Mouse (Mus musculus): ENCODE results near the gene 4933427I04Rik. TPM values are rescaled to one million over a fixed set of nuclear protein-coding genes. Genes with fewer than 3 reads are reported as not detected.

The 4933427I04Rik gene
- polyA plus RNA-seq (2015; fragmentation: Illumina TruSeq; extraction: RNeasy Lipid Tissue Mini Kit (QIAGEN cat#74804); ENCODE audit: insufficient read depth, low replicate concordance), result not detected

DNA sequence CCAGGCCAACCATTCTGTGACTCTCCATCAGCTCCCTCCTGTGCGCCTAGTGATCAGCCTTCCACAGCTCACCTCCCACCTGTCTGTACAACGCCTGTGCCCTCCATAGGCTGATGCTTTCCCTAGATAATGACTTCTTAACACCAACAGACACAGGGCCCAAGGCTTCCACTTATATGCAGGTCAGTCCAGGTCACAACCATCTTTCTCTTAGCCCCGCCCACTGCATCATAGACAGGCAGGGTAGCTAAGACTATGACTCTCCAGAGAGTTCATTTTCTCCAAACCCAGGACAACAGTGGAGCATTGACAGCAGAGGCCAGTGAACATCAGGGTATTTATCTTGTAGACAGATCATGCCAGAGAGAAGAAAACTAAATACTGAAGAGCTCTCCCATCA, at the start of gene 4933427I04Rik:
4933427I04Rik (plus strand) TSS at position 301 of the 400 bp plus-strand sequence.

GRCm38 (mm10) chr4:123904333-123905125, 45.0 kb downstream of the 4933427I04Rik start, which contains the start of gene Mycbp:
Gene Mycbp (plus strand): TSS chr4:123904832.

Other genes with a start within 250 kb of the 4933427I04Rik start
- gene Macf1, start 175.3 kb upstream of the 4933427I04Rik start, polyA plus RNA-seq (2015; fragmentation: Illumina TruSeq; extraction: RNeasy Lipid Tissue Mini Kit (QIAGEN cat#74804); ENCODE audit: insufficient read depth, low replicate concordance), result 678 TPM
- gene Ndufs5, start 141.5 kb upstream of the 4933427I04Rik start, polyA plus RNA-seq (2015; fragmentation: Illumina TruSeq; extraction: RNeasy Lipid Tissue Mini Kit (QIAGEN cat#74804); ENCODE audit: insufficient read depth, low replicate concordance), result 73.0 TPM
- 88.7 TPM for gene Akirin1, start 109.3 kb upstream of the 4933427I04Rik start, polyA plus RNA-seq (2015; fragmentation: Illumina TruSeq; extraction: RNeasy Lipid Tissue Mini Kit (QIAGEN cat#74804); ENCODE audit: insufficient read depth, low replicate concordance)
- gene Rhbdl2, start 71.8 kb upstream of the 4933427I04Rik start, polyA plus RNA-seq (2015; fragmentation: Illumina TruSeq; extraction: RNeasy Lipid Tissue Mini Kit (QIAGEN cat#74804); ENCODE audit: insufficient read depth, low replicate concordance), result 4.2 TPM
- gene Mycbp, start 45.2 kb downstream of the 4933427I04Rik start, polyA plus RNA-seq (2015; fragmentation: Illumina TruSeq; extraction: RNeasy Lipid Tissue Mini Kit (QIAGEN cat#74804); ENCODE audit: insufficient read depth, low replicate concordance), result 21.5 TPM
- 74.8 TPM for gene Rragc, start 57.8 kb downstream of the 4933427I04Rik start, polyA plus RNA-seq (2015; fragmentation: Illumina TruSeq; extraction: RNeasy Lipid Tissue Mini Kit (QIAGEN cat#74804); ENCODE audit: insufficient read depth, low replicate concordance)
- not detected for gene 4930535I16Rik, start 58.3 kb downstream of the 4933427I04Rik start, polyA plus RNA-seq (2015; fragmentation: Illumina TruSeq; extraction: RNeasy Lipid Tissue Mini Kit (QIAGEN cat#74804); ENCODE audit: insufficient read depth, low replicate concordance)